12 mouse cellular contexts compared by ENCODE assay signal in genomic region chr9:28438752-28439151, GRCm38 (mm10).
DNase-seq lines count a peak whose midpoint lies in the region; ATAC-seq lines count a peak whose summit lies in the region.
"Had no signal": no experiment of that assay in that cellular context is flagged by ENCODE, and none has a peak within 500 bp of the region (broad histone marks: within the 10 kb centered on the region; RNA-seq: fewer than 3 reads in every experiment).

No protein-coding gene starts in this region.

- no peaks in the 10 kb centered on the region for H3K9me3 ChIP-seq in kidney, embryonic 16.5 days (ENCODE audit: low read length)
- H3K9me3 ChIP-seq: embryonic facial prominence, embryonic 10.5 days; embryonic facial prominence, embryonic 12.5 days; forebrain, embryonic 13.5 days; forebrain, embryonic 15.5 days had no signal

- H3K4me2 ChIP-seq in kidney, embryonic 16.5 days (replicated peaks; ENCODE audit: low read depth, low read length) = no peak overlapping the region
- H3K4me2 ChIP-seq: embryonic facial prominence, embryonic 12.5 days; forebrain, embryonic 13.5 days; forebrain, embryonic 15.5 days had no signal

- 87% methylated on average over 4 of the region's 4 CpGs for WGBS in kidney, embryonic 16.5 days

- no peak overlapping the region for H3K9ac ChIP-seq in kidney, embryonic 16.5 days (replicated peaks; ENCODE audit: low read length)
- H3K9ac ChIP-seq: embryonic facial prominence, embryonic 12.5 days; forebrain, embryonic 13.5 days; forebrain, embryonic 15.5 days; forebrain, postnatal 0 days had no signal

- H3K36me3 ChIP-seq in kidney, embryonic 16.5 days (ENCODE audit: insufficient read depth, low read length) = no peaks in the 10 kb centered on the region
- H3K36me3 ChIP-seq: embryonic facial prominence, embryonic 10.5 days; embryonic facial prominence, embryonic 12.5 days; forebrain, embryonic 15.5 days had no signal

- peak; percentile 19 for DNase-seq in adrenal gland, adult 2 months
- no peak for DNase-seq in adrenal gland, postnatal 25 days
- DNase-seq in cerebellum, adult 9-10 months = peak; percentile 52
- no peak for DNase-seq in cerebellum, postnatal 10 days
- DNase-seq: adrenal gland, adult 8-10 months; adrenal gland, postnatal 14 days; forebrain, postnatal 0 days had no signal

- no peaks in the 10 kb centered on the region for H3K4me1 ChIP-seq in kidney, embryonic 16.5 days (ENCODE audit: insufficient read depth, low read length)
- H3K4me1 ChIP-seq: embryonic facial prominence, embryonic 12.5 days had no signal

- H3K27ac ChIP-seq in kidney, embryonic 16.5 days (ENCODE audit: low read length) = no peak overlapping the region
- H3K27ac ChIP-seq: embryonic facial prominence, embryonic 10.5 days; embryonic facial prominence, embryonic 12.5 days had no signal

- ATAC-seq in kidney, embryonic 16.5 days (ENCODE audit: low FRiP score, low TSS enrichment) = no peak
- ATAC-seq: forebrain, postnatal 0 days had no signal

- no peaks in the 10 kb centered on the region for H3K27me3 ChIP-seq in kidney, embryonic 16.5 days (ENCODE audit: insufficient read depth, low read length)
- H3K27me3 ChIP-seq: embryonic facial prominence, embryonic 12.5 days; forebrain, embryonic 13.5 days had no signal

- no peak overlapping the region for H3K4me3 ChIP-seq in kidney, embryonic 16.5 days (ENCODE audit: low read length)
- H3K4me3 ChIP-seq: embryonic facial prominence, embryonic 10.5 days; embryonic facial prominence, embryonic 12.5 days; forebrain, embryonic 13.5 days; forebrain, embryonic 15.5 days had no signal

Comparison
In these comparisons a context has a peak if more than half of its experiments do, and no peak if none do; other contexts are left out.
1. DNase-seq: peak in adrenal gland, adult 2 months (single experiment) and cerebellum, adult 9-10 months (single experiment); none in adrenal gland, postnatal 25 days (single experiment) and cerebellum, postnatal 10 days (0 of 2).